Mouse (Mus musculus): ENCODE results near the gene Mgst2. TPM values are rescaled to one million over a fixed set of nuclear protein-coding genes. Genes with fewer than 3 reads are reported as not detected.
A peak's percentile ranks its signal among the peaks of the same experiment; 100 is the strongest.

Mgst2 gene
- polyA plus RNA-seq, 1 experiment from 2014 or later: 1.3 TPM

GRCm38 (mm10) chr3:51705220-51705619 is 45.1 kb downstream of the Mgst2 start:
- H3K27me3 ChIP-seq: no peaks in the 10 kb centered on the region
- H3K4me2 ChIP-seq: no peak overlapping the region
- ATAC-seq (ENCODE audit: low read depth): no peak
- 88% methylated on average over 7 of the region's 7 CpGs for WGBS
- no peaks in the 10 kb centered on the region for H3K9me3 ChIP-seq
- H3K4me1 ChIP-seq (replicated peaks): peaks cover 43% of the 10 kb centered on the region
- no peak overlapping the region for H3K4me3 ChIP-seq
- no peak overlapping the region for H3K27ac ChIP-seq (replicated peaks)
- no peaks in the 10 kb centered on the region for H3K36me3 ChIP-seq
- H3K9ac ChIP-seq: no peak overlapping the region

DNA sequence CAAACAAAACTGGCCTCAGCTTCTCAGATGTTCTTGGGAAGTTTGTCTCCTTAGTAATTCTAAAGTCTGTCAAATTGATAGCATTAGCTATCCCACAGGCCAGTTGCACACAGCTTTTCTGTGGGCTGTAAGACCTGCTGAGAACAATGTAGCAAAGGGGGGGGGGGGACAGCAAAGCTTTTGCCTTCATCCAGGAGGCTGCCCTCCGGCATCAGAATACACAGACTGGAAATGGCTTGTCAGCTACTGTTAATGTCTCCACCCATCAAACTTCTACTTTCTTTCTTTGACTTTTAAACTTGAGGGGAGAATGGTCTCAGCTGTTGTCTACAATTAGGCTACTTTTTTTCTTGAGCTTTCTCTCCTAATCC is 48.2 kb downstream of the Mgst2 start:
- no peaks in the 10 kb centered on the region for H3K9me3 ChIP-seq
- no peaks in the 10 kb centered on the region for H3K36me3 ChIP-seq
- H3K4me3 ChIP-seq: no peak overlapping the region
- WGBS: 88% methylated on average over 1 of the region's 1 CpGs
- no peak overlapping the region for H3K9ac ChIP-seq
- no peaks in the 10 kb centered on the region for H3K27me3 ChIP-seq
- no peak overlapping the region for H3K4me2 ChIP-seq
- peak overlapping the region; percentile 79 for H3K27ac ChIP-seq (replicated peaks)
- no peak for ATAC-seq (ENCODE audit: low read depth)
- H3K4me1 ChIP-seq (replicated peaks): peaks cover 21% of the 10 kb centered on the region

DNA sequence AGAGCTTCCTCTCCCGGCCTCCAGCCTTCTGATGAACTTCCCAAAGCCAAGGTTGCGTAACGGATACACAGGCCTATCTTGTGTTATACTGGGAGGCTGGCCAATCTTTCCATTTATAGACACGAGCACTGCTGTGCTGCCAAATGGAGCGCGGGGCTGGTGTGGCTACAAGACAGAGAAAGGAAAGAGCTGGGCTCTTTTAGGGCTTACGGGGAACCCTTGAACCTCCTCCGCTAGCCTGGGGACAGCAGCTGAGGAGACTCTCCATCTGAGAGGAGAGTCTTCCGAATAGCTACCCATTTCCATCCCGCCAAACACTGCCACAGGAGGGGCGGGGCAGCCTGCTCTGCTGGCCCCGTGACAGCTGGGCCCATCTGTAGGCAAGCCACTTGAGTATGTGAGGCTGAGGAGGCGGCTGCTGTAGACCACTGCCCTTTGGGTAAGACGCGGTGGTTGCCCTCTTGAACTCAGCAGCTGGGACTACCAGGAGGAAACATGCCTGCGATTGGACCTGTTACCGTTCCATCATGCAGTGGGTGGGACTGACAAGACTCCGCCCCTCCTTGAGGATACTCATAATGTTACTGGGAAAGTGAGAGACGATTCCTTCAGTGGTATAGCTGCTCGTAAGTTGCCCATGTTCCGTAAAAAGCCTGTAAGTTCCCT is 48.7 kb downstream of the Mgst2 start:
- H3K27ac ChIP-seq (replicated peaks): peak overlapping the region; percentile 79
- H3K9me3 ChIP-seq: no peaks in the 10 kb centered on the region
- ATAC-seq (ENCODE audit: low read depth): no peak; the same call in 1 of the 2 replicates
- H3K4me2 ChIP-seq: peak overlapping the region; percentile 22; the same call in 1 of the 2 replicates
- H3K4me1 ChIP-seq (replicated peaks): peaks cover 24% of the 10 kb centered on the region
- no peak overlapping the region for H3K4me3 ChIP-seq
- H3K9ac ChIP-seq: no peak overlapping the region
- no peaks in the 10 kb centered on the region for H3K36me3 ChIP-seq
- H3K27me3 ChIP-seq: no peaks in the 10 kb centered on the region
- 61% methylated on average over 21 of the region's 21 CpGs for WGBS

DNA sequence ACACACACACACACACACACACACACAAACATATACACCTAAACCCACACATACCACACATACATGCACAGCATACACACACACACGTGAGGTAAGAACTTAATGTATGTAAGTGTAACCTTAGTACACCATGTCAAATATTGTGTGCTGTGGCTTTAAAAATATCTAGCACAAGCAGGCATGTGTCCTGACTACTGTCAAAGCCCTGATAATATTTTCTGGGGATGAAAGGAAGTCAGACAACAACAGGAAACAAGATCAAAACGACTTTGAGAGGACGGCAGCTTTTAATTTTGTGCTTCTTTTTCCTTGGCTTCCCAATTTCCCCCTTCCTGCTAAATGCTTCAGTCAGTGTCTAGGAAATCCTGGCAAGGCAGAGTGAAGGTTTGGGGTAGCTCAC is 52.2 kb downstream of the Mgst2 start:
- no peaks in the 10 kb centered on the region for H3K27me3 ChIP-seq
- no peaks in the 10 kb centered on the region for H3K36me3 ChIP-seq
- no peak overlapping the region for H3K4me3 ChIP-seq
- ATAC-seq (ENCODE audit: low read depth): no peak
- no peaks in the 10 kb centered on the region for H3K9me3 ChIP-seq
- H3K27ac ChIP-seq (replicated peaks): no peak overlapping the region
- H3K9ac ChIP-seq: no peak overlapping the region
- H3K4me1 ChIP-seq (replicated peaks): peaks cover 28% of the 10 kb centered on the region
- WGBS: 54% methylated on average over 3 of the region's 3 CpGs
- H3K4me2 ChIP-seq: no peak overlapping the region

GRCm38 (mm10) chr3:51713233-51713632 is 53.1 kb downstream of the Mgst2 start:
- no peaks in the 10 kb centered on the region for H3K27me3 ChIP-seq
- H3K9me3 ChIP-seq: no peaks in the 10 kb centered on the region
- no peak overlapping the region for H3K4me3 ChIP-seq
- H3K27ac ChIP-seq (replicated peaks): peak overlapping the region; percentile 42
- ATAC-seq (ENCODE audit: low read depth): no peak
- H3K9ac ChIP-seq: peak overlapping the region; percentile 49; the same call in 1 of the 2 replicates
- peaks cover 29% of the 10 kb centered on the region for H3K4me1 ChIP-seq (replicated peaks)
- WGBS: 21% methylated on average over 8 of the region's 8 CpGs
- H3K36me3 ChIP-seq: no peaks in the 10 kb centered on the region
- H3K4me2 ChIP-seq: no peak overlapping the region

DNA sequence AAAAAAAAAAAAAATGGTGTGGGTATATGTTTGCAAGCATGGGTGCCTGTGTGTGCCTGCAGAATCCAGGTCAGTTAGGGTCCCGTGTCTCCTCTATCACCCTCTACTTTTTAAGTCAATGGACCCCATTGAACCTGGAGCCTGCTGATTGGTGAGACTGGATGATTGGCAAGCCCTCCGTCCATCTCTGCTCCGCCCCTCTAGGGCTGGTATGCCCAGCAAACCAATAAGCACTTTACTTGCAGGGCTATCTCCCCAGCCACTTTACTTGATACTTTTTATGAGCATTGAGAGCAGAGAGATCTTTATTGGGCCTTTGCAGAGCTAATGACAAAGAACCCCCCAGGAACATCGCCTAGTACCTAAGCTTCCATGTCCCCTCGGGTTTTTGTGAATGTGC is 54.3 kb downstream of the Mgst2 start:
- Histone ChIP-seq H3K27me3 (no peaks in the 10 kb centered on the region), H3K4me2 (no peak overlapping the region), H3K9me3 (no peaks in the 10 kb centered on the region), H3K4me3 (no peak overlapping the region), H3K27ac (replicated peaks) (0 out of 2 replicates have a peak overlapping the region, but pooled peaks have one; percentile 30), H3K9ac (no peak overlapping the region), H3K4me1 (replicated peaks) (peaks cover 23% of the 10 kb centered on the region), H3K36me3 (no peaks in the 10 kb centered on the region)
- ATAC-seq (ENCODE audit: low read depth): no peak
- WGBS: 68% methylated on average over 5 of the region's 5 CpGs

DNA sequence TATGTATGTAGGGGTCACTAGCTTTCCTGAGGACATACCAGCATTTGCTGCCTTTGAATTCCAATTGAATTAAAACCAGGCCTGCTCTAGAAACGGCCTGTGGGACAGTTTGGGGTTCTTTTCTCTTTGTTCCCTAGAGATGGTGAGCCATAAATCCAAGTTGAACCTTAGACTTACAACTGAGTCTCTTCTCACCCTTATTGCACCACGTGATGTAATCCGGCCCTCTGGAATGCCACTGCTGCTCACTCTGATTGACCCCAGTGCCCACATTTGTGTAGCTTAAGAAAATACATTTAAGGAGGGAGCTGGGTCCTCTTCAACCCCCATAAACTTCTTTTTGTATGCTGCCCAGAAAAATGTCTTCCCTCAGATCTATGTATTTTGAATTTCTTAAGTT is 57.3 kb downstream of the Mgst2 start:
- ATAC-seq (ENCODE audit: low read depth): no peak
- H3K27ac ChIP-seq (replicated peaks): no peak overlapping the region
- no peak overlapping the region for H3K4me3 ChIP-seq
- peaks cover 26% of the 10 kb centered on the region for H3K4me1 ChIP-seq (replicated peaks)
- no peaks in the 10 kb centered on the region for H3K36me3 ChIP-seq
- no peak overlapping the region for H3K9ac ChIP-seq
- H3K4me2 ChIP-seq: no peak overlapping the region
- no peaks in the 10 kb centered on the region for H3K27me3 ChIP-seq
- WGBS: 26% methylated on average over 3 of the region's 3 CpGs
- no peaks in the 10 kb centered on the region for H3K9me3 ChIP-seq

DNA sequence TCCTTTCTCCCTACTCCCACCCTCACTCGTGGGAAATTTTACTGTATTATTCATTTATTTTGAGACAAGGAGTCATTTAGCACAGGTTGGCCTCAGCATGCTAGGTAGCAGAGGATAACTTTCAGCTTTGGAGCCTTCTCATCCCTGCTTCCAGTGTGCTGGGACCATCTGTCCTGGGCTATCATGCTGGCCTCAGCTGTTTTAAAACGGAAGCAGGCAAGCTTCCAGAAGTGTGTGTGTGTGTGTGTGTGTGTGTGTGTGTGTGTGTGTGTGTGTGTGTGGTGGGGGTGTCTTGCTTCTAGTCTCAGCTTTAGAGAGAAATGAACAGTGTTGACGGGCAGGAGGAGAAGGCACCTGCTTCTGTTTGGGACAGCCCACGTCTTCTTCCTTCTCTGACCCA is 57.7 kb downstream of the Mgst2 start:
- H3K4me3 ChIP-seq: no peak overlapping the region
- ATAC-seq (ENCODE audit: low read depth): no peak
- no peaks in the 10 kb centered on the region for H3K27me3 ChIP-seq
- no peak overlapping the region for H3K9ac ChIP-seq
- no peaks in the 10 kb centered on the region for H3K36me3 ChIP-seq
- WGBS: 48% methylated on average over 4 of the region's 4 CpGs
- no peak overlapping the region for H3K4me2 ChIP-seq
- no peaks in the 10 kb centered on the region for H3K9me3 ChIP-seq
- H3K27ac ChIP-seq (replicated peaks): no peak overlapping the region
- H3K4me1 ChIP-seq (replicated peaks): peaks cover 24% of the 10 kb centered on the region

GRCm38 (mm10) chr3:51719373-51719772 is 59.2 kb downstream of the Mgst2 start:
- no peaks in the 10 kb centered on the region for H3K27me3 ChIP-seq
- 73% methylated on average over 3 of the region's 3 CpGs for whole genome bisulfite sequencing
- ATAC-seq (ENCODE audit: low read depth): no peak
- no peak overlapping the region for H3K9ac ChIP-seq
- no peak overlapping the region for H3K27ac ChIP-seq (replicated peaks)
- no peak overlapping the region for H3K4me3 ChIP-seq
- H3K36me3 ChIP-seq: no peaks in the 10 kb centered on the region
- no peaks in the 10 kb centered on the region for H3K9me3 ChIP-seq
- peaks cover 16% of the 10 kb centered on the region for H3K4me1 ChIP-seq (replicated peaks)
- no peak overlapping the region for H3K4me2 ChIP-seq

- no peak for ATAC-seq (ENCODE audit: low read depth)
- H3K36me3 ChIP-seq: no peaks in the 10 kb centered on the region
- H3K4me3 ChIP-seq: no peak overlapping the region
- H3K9ac ChIP-seq: no peak overlapping the region
- peaks cover 20% of the 10 kb centered on the region for H3K4me1 ChIP-seq (replicated peaks)
- H3K4me2 ChIP-seq: no peak overlapping the region
- H3K9me3 ChIP-seq: no peaks in the 10 kb centered on the region
- H3K27ac ChIP-seq (replicated peaks): no peak overlapping the region
- 70% methylated on average over 1 of the region's 1 CpGs for WGBS
- H3K27me3 ChIP-seq: no peaks in the 10 kb centered on the region
These were observed 59.8 kb downstream of the Mgst2 start for GRCm38 (mm10) chr3:51719982-51720381.

GRCm38 (mm10) chr3:51726257-51726656 is 66.1 kb downstream of the Mgst2 start:
- no peak for ATAC-seq (ENCODE audit: low read depth)
- 87% methylated on average over 6 of the region's 6 CpGs for WGBS
- H3K27ac ChIP-seq (replicated peaks): 0 out of 2 replicates have a peak overlapping the region, but pooled peaks have one; percentile 46
- no peaks in the 10 kb centered on the region for H3K27me3 ChIP-seq
- H3K4me3 ChIP-seq: no peak overlapping the region
- no peaks in the 10 kb centered on the region for H3K9me3 ChIP-seq
- H3K4me2 ChIP-seq: no peak overlapping the region
- H3K9ac ChIP-seq: no peak overlapping the region
- H3K4me1 ChIP-seq (replicated peaks): peaks cover 48% of the 10 kb centered on the region
- H3K36me3 ChIP-seq: no peaks in the 10 kb centered on the region

DNA sequence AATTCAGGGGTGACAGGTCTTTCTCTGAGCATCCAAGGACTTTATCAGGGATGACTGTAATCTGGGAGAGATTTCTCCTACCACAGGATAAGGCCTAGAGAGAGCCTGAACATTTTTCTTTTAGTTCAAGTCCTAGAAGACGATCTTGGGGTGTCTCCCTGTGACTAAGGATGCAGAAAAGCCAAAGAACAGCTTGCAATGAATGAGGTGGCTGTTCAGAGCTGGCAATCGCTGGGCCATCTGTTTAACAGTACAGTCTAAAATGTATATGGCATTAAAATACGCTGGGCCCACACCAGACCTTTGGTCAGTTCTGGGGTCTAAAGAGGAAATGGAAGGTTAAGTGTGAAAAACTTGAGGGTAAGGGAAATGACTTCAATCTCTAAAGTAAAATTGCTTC is 67.3 kb downstream of the Mgst2 start:
- Histone ChIP-seq H3K4me1 (replicated peaks) (peaks cover 53% of the 10 kb centered on the region), H3K27me3 (no peaks in the 10 kb centered on the region), H3K27ac (replicated peaks) (peak overlapping the region; percentile 68), H3K4me2 (no peak overlapping the region), H3K36me3 (no peaks in the 10 kb centered on the region), H3K9ac (no peak overlapping the region), H3K9me3 (no peaks in the 10 kb centered on the region), H3K4me3 (no peak overlapping the region)
- no peak for ATAC-seq (ENCODE audit: low read depth)
- WGBS: 65% methylated on average over 3 of the region's 3 CpGs

DNA sequence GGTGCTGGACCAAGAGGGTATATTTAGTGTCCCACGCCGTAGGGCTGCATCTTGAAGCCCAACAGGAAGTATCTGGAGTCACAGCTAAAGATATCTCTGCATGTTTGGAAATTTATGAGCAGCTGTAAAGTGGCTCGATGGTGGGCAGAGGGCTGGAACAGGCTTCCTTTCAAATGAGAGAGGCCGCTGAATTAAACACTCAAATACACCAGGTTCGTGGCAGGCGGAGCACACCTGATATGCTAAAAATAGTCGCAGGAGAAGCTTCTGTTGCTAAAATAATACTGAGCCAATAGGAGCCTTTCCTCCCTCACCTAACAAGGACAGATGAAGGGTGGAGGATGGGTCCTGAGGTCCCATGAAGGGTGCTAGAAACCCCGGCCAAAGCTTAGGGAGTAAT is 67.8 kb downstream of the Mgst2 start:
- H3K36me3 ChIP-seq: no peaks in the 10 kb centered on the region
- H3K27ac ChIP-seq (replicated peaks): peak overlapping the region; percentile 68
- no peak overlapping the region for H3K4me2 ChIP-seq
- peaks cover 58% of the 10 kb centered on the region for H3K4me1 ChIP-seq (replicated peaks)
- no peak overlapping the region for H3K4me3 ChIP-seq
- no peak for ATAC-seq (ENCODE audit: low read depth)
- WGBS: 52% methylated on average over 8 of the region's 8 CpGs
- no peaks in the 10 kb centered on the region for H3K9me3 ChIP-seq
- H3K27me3 ChIP-seq: no peaks in the 10 kb centered on the region
- no peak overlapping the region for H3K9ac ChIP-seq

Data from neural tube, embryonic 13.5 days (tissue).